Mouse (Mus musculus) liver, embryonic 15.5 days (tissue): ENCODE results near the gene Gmds. TPM values are rescaled to one million over a fixed set of nuclear protein-coding genes. Genes with fewer than 3 reads are reported as not detected.

Source experiments
- ATAC-seq: fragments of 200-750 bp; cut with Nextera tagmentation; 2 replicates; pipeline ENCODE4 v1.8.0; 2017; ENCODE audit warnings: moderate number of reproducible peaks, mild to moderate bottlenecking, moderate library complexity; ENCODE audit not compliant: insufficient read depth
- H3K27ac ChIP-seq: fragments of 300-500 bp; sonication (generic); replicated peaks from 2 replicates; pipeline ENCODE4 v1.5.1; 2015; ENCODE audit warnings: mild to moderate bottlenecking, inconsistent platforms
- H3K27me3 ChIP-seq: fragments of 300-500 bp; sonication (generic); 2 replicates; pipeline ENCODE4 v1.6.1; 2015; ENCODE audit warnings: mild to moderate bottlenecking, inconsistent platforms
- H3K36me3 ChIP-seq: fragments of 300-500 bp; sonication (generic); replicated peaks from 2 replicates; pipeline ENCODE4 v1.6.1; 2015; ENCODE audit warnings: moderate library complexity, mild to moderate bottlenecking, inconsistent platforms
- H3K4me1 ChIP-seq: fragments of 300-500 bp; sonication (generic); replicated peaks from 2 replicates; pipeline ENCODE4 v1.6.1; 2015; ENCODE audit warnings: inconsistent platforms
- H3K4me2 ChIP-seq: fragments of 300-500 bp; sonication (generic); 2 replicates; pipeline ENCODE4 v1.6.1; 2015; ENCODE audit warnings: moderate library complexity, mild to moderate bottlenecking, inconsistent platforms
- H3K4me3 ChIP-seq: fragments of 300-500 bp; sonication (generic); replicated peaks from 2 replicates; pipeline ENCODE4 v1.5.1; 2015; ENCODE audit warnings: mild to moderate bottlenecking, inconsistent platforms
- H3K9ac ChIP-seq: fragments of 300-500 bp; sonication (generic); 2 replicates; pipeline ENCODE4 v1.6.1; 2015; ENCODE audit warnings: moderate library complexity, mild to moderate bottlenecking, inconsistent platforms
- H3K9me3 ChIP-seq: fragments of 300-500 bp; sonication (generic); replicated peaks from 2 replicates; pipeline ENCODE4 v1.6.1; 2016; ENCODE audit warnings: inconsistent platforms
- WGBS: fragments of 180-500 bp; shearing (Covaris S2); methylation state at CpG from one replicate; pipeline ENCODE4 v1.1.7; 2015; ENCODE audit warnings: mixed read lengths; ENCODE audit not compliant: insufficient replicate concordance; 5-methylcytosine and 5-hydroxymethylcytosine counted together
- polyA plus RNA-seq: library from polyadenylated mRNA; unstranded; fragments of >200 nt; fragmentation: Nextera tagmentation; extraction: Ambion mirVana; gene quantifications from 2 replicates; pipeline ENCODE4 v1.2.1, GENCODE M21; 2015

Gmds gene
- polyA plus RNA-seq, 1 experiment from 2014 or later: 7.0 TPM

DNA sequence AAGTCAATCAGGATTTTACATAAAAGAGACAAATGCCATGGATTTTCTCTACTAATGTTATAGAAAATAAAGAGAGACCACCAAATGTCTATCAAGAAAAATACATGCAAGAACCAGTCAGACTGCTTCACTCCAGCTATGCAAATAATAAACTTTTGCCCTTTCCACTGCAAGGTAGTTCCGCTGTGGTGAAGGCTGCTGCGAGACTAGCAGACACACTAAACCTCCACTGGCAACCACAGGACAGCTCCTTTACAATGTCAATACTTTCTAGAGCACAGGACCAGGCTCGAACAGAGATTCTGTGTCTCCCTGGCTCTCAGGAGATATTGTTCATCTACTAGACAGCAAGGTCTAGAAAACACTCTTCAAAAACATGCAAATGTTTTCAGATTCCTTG, 71.8 kb downstream of the Gmds start:
- no peak for ATAC-seq
- Histone ChIP-seq H3K4me3 (no peak overlapping the region), H3K9ac (no peak overlapping the region), H3K4me1 (no peaks in the 10 kb centered on the region), H3K27ac (no peak overlapping the region), H3K4me2 (no peak overlapping the region), H3K27me3 (no peaks in the 10 kb centered on the region), H3K36me3 (no peaks in the 10 kb centered on the region), H3K9me3 (no peaks in the 10 kb centered on the region)
- 56% methylated on average over 3 of the region's 3 CpGs for WGBS

DNA sequence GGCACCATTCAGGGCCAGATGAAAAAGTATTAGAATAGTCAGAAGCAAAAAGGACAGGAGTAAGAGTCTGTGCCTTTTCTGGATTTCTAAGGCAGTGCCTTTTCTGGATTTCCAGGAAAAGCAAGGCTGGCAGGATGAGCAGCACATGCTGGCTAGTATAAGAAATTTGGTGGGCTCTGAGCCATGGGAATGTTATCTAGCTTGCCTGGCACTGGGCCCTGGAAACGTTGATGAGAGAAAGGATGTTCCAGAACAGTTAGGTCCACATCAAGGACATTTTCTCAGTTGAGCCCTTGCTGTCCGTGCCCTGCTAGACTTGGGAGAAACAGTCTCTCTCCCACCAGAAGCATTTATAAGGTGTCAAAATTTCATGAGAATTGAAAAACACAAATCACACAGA, 82.4 kb downstream of the Gmds start:
- Histone ChIP-seq H3K9ac (no peak overlapping the region), H3K27me3 (no peaks in the 10 kb centered on the region), H3K36me3 (no peaks in the 10 kb centered on the region), H3K4me2 (no peak overlapping the region), H3K9me3 (no peaks in the 10 kb centered on the region), H3K27ac (no peak overlapping the region), H3K4me1 (no peaks in the 10 kb centered on the region), H3K4me3 (no peak overlapping the region)
- WGBS: 46% methylated on average over 2 of the region's 2 CpGs
- ATAC-seq: no peak

DNA sequence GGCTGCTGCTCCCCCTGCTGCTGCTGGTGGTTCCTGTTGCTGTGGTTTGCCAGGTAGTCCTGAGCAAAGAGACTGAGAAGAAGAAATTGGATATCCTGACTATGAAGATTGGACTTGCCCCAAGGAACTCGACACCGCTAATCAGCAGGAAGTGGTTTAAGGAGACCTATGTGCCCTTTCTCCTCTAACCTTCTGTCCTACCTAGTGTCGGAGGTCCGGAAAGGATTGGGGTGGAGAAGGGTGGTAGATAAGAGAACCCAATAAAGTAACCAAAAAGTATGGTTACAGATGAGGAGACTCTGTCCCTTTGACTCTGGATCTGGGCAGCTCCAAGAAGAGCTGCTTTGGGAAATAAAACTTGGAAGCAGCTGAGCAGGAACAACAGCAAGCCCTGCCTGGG, 86.3 kb downstream of the Gmds start:
- H3K4me2 ChIP-seq: no peak overlapping the region
- no peak overlapping the region for H3K9ac ChIP-seq
- H3K4me1 ChIP-seq: no peaks in the 10 kb centered on the region
- no peaks in the 10 kb centered on the region for H3K36me3 ChIP-seq
- no peaks in the 10 kb centered on the region for H3K27me3 ChIP-seq
- no peak for ATAC-seq
- H3K27ac ChIP-seq: no peak overlapping the region
- no peaks in the 10 kb centered on the region for H3K9me3 ChIP-seq
- 19% methylated on average over 4 of the region's 4 CpGs for WGBS
- H3K4me3 ChIP-seq: no peak overlapping the region

DNA sequence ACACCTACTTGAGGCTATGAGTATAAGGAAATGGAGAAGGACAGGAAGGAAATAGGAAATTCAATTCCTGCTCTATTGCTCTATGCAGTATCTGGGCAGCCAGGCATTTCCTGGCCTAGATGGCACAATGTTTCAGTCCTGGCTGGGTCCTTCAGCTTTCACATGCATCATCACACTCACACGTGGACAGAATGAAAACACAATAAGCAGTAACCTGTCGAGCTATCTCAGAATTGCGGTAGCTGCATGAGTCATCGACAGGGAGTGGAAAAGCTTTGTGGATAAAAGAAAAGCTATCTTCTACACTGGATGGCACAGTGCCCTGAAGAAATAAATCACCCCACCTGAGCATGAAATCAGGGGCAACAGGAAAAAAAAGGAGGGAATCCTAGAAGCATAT, 96.3 kb downstream of the Gmds start:
- Histone ChIP-seq H3K9me3 (no peaks in the 10 kb centered on the region), H3K4me3 (no peak overlapping the region), H3K9ac (no peak overlapping the region), H3K27me3 (no peaks in the 10 kb centered on the region), H3K27ac (no peak overlapping the region), H3K4me2 (no peak overlapping the region), H3K36me3 (no peaks in the 10 kb centered on the region), H3K4me1 (no peaks in the 10 kb centered on the region)
- ATAC-seq: no peak
- WGBS: 46% methylated on average over 4 of the region's 4 CpGs

DNA sequence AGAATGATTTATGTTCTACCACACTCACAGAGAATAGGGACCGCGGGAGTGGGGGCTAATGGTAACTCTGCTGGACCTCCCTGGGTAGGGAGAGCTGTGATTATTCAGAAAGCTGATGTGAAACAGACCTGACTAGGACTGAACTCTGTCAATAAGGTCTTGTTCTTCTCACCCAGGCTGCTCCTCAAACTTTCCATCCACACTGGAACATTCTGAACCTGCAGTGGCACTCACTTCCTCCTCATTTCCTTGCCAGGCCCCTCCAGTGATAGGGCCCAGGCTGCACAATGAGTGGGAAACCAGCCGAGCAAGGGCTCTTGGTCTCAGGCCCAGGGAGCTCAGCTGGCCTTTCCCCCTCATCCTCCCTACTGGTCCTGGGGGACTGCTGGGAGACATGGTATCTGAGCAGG, 102.3 kb downstream of the Gmds start:
- WGBS: 47% methylated on average over 3 of the region's 3 CpGs
- no peak for ATAC-seq
- no peak overlapping the region for H3K27ac ChIP-seq

DNA sequence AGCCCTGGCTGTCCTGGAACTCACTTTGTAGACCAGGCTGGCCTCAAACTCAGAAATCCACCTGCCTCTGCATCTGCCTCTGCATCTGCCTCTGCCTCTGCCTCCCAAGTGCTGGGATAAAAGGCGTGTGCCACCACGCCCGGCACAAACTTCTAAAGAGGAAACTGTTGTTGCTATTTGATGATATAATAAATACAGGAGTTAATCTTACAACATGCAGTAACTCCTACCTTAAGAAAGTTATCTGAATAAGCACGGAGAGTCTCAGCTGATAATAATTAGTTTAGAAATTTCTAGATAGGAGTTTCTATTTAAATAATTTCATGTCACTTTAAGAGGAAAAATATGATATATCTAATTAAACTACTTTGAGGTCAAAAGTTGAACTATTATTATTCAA, 103.5 kb downstream of the Gmds start:
- Histone ChIP-seq H3K27ac (no peak overlapping the region), H3K4me3 (no peak overlapping the region)

More for the DNA sequence above, 102.3 kb downstream of the Gmds start:
- Histone ChIP-seq H3K36me3 (no peaks in the 10 kb centered on the region), H3K27me3 (no peaks in the 10 kb centered on the region), H3K9ac (no peak overlapping the region), H3K4me3 (no peak overlapping the region), H3K4me2 (no peak overlapping the region), H3K9me3 (no peaks in the 10 kb centered on the region), H3K4me1 (peaks cover 19% of the 10 kb centered on the region)

DNA sequence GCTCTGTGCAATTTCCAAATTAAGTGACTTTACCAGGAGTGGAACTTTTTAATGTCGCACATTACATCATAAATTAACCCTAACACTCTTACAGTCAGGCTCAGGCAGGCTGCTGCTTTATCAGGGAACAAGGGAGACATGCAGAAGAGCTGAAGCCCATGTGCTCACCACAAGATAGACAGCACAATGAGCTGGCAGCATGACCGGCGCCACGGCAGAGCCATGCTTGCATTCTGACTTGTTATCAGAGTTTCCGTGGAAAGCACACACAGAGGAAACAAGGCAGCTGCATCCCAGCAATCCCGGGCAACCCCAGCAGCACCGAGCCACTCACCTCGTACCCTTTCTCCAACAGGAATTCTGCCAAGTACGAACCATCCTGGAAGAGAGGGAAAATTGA, 104.5 kb downstream of the Gmds start:
- no peaks in the 10 kb centered on the region for H3K9me3 ChIP-seq
- peak; percentile 85 for ATAC-seq
- peaks cover 19% of the 10 kb centered on the region for H3K4me1 ChIP-seq
- WGBS: 16% methylated on average over 9 of the region's 9 CpGs
- H3K4me3 ChIP-seq: no peak overlapping the region
- H3K4me2 ChIP-seq: peak overlapping the region; percentile 55
- no peak overlapping the region for H3K9ac ChIP-seq
- H3K36me3 ChIP-seq: no peaks in the 10 kb centered on the region
- H3K27me3 ChIP-seq: no peaks in the 10 kb centered on the region
- no peak overlapping the region; the same call in 1 of the 2 replicates for H3K27ac ChIP-seq

More for the DNA sequence above, 103.5 kb downstream of the Gmds start:
- H3K4me2 ChIP-seq: no peak overlapping the region
- peaks cover 19% of the 10 kb centered on the region for H3K4me1 ChIP-seq
- 20% methylated on average over 4 of the region's 4 CpGs for WGBS
- H3K9me3 ChIP-seq: no peaks in the 10 kb centered on the region
- no peaks in the 10 kb centered on the region for H3K27me3 ChIP-seq
- no peak overlapping the region for H3K9ac ChIP-seq
- no peaks in the 10 kb centered on the region for H3K36me3 ChIP-seq
- ATAC-seq: peak; percentile 34

DNA sequence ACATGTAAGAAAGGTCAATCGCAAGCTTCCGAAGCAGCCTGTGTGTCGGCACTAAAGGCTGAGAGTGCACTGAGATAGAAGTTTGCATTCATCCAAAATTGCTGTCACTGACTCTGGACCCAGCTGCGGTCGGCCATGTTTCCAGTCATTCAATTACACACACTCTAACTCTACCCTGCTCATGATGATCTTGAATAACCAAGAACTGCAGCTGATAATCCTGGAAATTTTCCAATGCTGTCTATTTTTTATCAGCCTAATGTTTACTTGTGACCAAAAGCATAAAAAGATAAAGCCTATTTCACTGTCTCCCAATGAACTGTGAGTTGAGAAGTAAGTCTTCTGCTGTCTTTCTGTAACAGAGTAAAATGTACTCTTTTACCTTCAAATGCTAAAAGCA, 106.1 kb downstream of the Gmds start:
- peaks cover 19% of the 10 kb centered on the region for H3K4me1 ChIP-seq
- no peak for ATAC-seq
- no peaks in the 10 kb centered on the region for H3K9me3 ChIP-seq
- 77% methylated on average over 5 of the region's 5 CpGs for WGBS
- H3K4me2 ChIP-seq: no peak overlapping the region
- no peak overlapping the region for H3K4me3 ChIP-seq
- no peak overlapping the region for H3K27ac ChIP-seq
- H3K9ac ChIP-seq: no peak overlapping the region
- H3K27me3 ChIP-seq: no peaks in the 10 kb centered on the region
- no peaks in the 10 kb centered on the region for H3K36me3 ChIP-seq

DNA sequence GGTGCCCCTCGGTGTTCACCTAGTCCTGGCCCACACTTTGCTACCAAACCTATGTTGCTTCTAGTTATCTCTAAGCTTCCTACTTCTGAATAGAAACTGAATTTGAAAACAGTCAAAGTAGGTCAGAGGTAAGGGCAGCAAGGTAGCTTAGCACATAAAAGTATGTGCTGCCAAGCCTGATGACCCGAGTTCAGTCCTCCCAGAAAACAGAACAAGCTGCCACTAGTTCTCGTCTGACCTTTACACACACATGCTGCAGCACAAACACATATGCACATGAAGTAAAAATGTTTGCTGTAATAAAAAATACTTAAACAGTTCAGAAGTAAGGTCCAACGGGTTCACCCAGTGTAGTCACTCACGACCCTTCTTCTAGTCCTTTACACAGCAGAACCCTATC, 106.6 kb downstream of the Gmds start:
- peaks cover 19% of the 10 kb centered on the region for H3K4me1 ChIP-seq
- H3K36me3 ChIP-seq: no peaks in the 10 kb centered on the region
- 74% methylated on average over 5 of the region's 5 CpGs for WGBS
- no peaks in the 10 kb centered on the region for H3K9me3 ChIP-seq
- H3K9ac ChIP-seq: no peak overlapping the region
- H3K4me3 ChIP-seq: no peak overlapping the region
- no peaks in the 10 kb centered on the region for H3K27me3 ChIP-seq
- no peak overlapping the region for H3K4me2 ChIP-seq
- ATAC-seq: no peak
- no peak overlapping the region for H3K27ac ChIP-seq

DNA sequence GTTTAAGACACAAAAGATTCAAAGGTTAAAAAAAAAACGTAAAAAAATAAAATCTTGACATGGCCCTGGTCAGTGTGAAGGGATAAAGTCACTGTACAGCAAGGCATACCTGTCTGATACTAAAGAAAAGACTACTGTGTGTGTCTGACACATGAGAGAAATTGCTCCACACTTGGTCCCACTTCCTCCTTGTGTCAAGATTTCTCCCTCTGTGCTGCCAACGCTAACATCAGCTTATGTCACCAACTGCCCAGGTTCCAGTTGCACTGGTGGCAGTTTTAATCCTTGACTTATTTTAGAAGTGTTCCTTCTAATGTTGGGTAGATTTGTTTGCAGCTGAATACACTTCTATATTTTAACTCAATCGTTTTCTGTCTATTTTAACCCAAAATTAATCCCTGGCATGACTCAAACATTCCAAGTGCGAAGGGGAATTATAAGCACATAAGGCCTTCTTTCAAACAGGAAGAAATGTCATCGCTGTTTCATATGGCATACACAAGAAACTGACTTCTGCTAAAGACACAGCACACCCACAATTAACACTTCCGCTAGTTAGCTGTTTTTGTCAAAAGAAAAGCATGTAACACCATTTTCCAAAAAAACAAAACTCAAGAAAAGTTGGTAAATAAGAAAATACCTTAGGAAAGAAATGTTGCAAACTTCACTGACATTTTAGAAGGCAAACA, 110.5 kb downstream of the Gmds start:
- H3K4me2 ChIP-seq: no peak overlapping the region
- no peaks in the 10 kb centered on the region for H3K27me3 ChIP-seq
- WGBS: 45% methylated on average over 6 of the region's 6 CpGs
- no peak overlapping the region for H3K9ac ChIP-seq
- H3K4me1 ChIP-seq: peaks cover 4% of the 10 kb centered on the region
- no peak overlapping the region for H3K27ac ChIP-seq
- ATAC-seq: no peak
- H3K4me3 ChIP-seq: no peak overlapping the region
- no peaks in the 10 kb centered on the region for H3K9me3 ChIP-seq
- H3K36me3 ChIP-seq: no peaks in the 10 kb centered on the region

DNA sequence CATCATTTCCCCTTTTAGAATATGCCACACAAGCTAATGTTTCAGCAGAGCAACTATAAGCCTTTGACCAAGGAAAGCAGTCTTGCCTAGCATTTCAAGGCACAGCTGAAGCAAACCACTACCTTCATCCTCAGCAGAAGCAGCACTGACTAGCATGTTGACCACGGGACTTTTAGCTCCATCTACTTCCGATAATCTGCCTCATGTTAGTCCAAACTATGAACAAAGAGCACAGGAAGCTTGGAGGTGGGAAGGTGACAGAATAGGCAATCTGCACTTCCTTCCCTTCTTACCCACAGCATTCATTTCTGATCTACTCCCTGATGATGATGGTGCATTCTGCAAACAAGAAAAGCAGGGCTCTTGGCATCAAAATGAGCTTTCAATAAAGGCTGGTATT, 120.9 kb downstream of the Gmds start:
- Histone ChIP-seq H3K4me2 (no peak overlapping the region), H3K36me3 (no peaks in the 10 kb centered on the region), H3K9ac (no peak overlapping the region), H3K9me3 (no peaks in the 10 kb centered on the region), H3K4me3 (no peak overlapping the region), H3K27me3 (no peaks in the 10 kb centered on the region), H3K27ac (no peak overlapping the region), H3K4me1 (no peaks in the 10 kb centered on the region)
- 22% methylated on average over 2 of the region's 2 CpGs for WGBS
- ATAC-seq: no peak
